Mouse (Mus musculus) layer of hippocampus, postnatal 36 days (tissue): Measurements from ENCODE around the gene Hist1h2aa. TPM values are rescaled to one million over a fixed set of nuclear protein-coding genes. Genes with fewer than 3 reads are reported as not detected.

Experiments used
- DNase-seq, 2 experiments: peaks; one replicate each; pipeline ENCODE4 v3.0.0; 2022
- total RNA-seq, 2 experiments: library from RNA; stranded (reverse); gene quantifications; 2 replicates each; pipeline ENCODE4 v1.2.3; 2021

Gene Hist1h2aa
- not detected for total RNA-seq

GRCm38 (mm10) chr13:23934211-23934520 is at the start of gene Hist1h2aa:
Hist1h2aa (plus strand) TSS chr13:23934462.
- no peak for DNase-seq

GRCm38 (mm10) chr13:23885540-23885939 is 48.7 kb upstream of the Hist1h2aa start:
- DNase-seq, result no peak

- DNase-seq, result no peak
These were observed 47.1 kb upstream of the Hist1h2aa start for GRCm38 (mm10) chr13:23887026-23887725.

GRCm38 (mm10) chr13:23889011-23889605 is 45.2 kb upstream of the Hist1h2aa start:
- DNase-seq, result no peak

- DNase-seq, result no peak
These were observed 41.5 kb upstream of the Hist1h2aa start for GRCm38 (mm10) chr13:23892592-23893268.

- DNase-seq, result no peak
These were observed 41.0 kb upstream of the Hist1h2aa start for GRCm38 (mm10) chr13:23893269-23893593.

- DNase-seq, result no peak
These were observed 36.0 kb upstream of the Hist1h2aa start for GRCm38 (mm10) chr13:23898242-23898641.

GRCm38 (mm10) chr13:23906906-23907305 is 27.4 kb upstream of the Hist1h2aa start:
- no peak for DNase-seq

GRCm38 (mm10) chr13:23910121-23910520 is 24.1 kb upstream of the Hist1h2aa start:
- no peak for DNase-seq

- DNase-seq, result no peak
These were observed 22.9 kb upstream of the Hist1h2aa start for GRCm38 (mm10) chr13:23911335-23911734.

GRCm38 (mm10) chr13:23913791-23914306 is 20.4 kb upstream of the Hist1h2aa start:
- no peak for DNase-seq

GRCm38 (mm10) chr13:23914376-23915167 is 19.7 kb upstream of the Hist1h2aa start, which contains the start of gene Slc17a4:
Slc17a4 (minus strand) TSS chr13:23915009.
- no peak for DNase-seq

- DNase-seq, result no peak
These were observed 18.1 kb upstream of the Hist1h2aa start for GRCm38 (mm10) chr13:23916132-23916531.

GRCm38 (mm10) chr13:23917674-23918073 is 16.6 kb upstream of the Hist1h2aa start:
- DNase-seq, result no peak

GRCm38 (mm10) chr13:23925792-23926191 is 8.5 kb upstream of the Hist1h2aa start:
- DNase-seq, result no peak

- DNase-seq, result no peak
These were observed 5.6 kb upstream of the Hist1h2aa start for GRCm38 (mm10) chr13:23928637-23929036.

GRCm38 (mm10) chr13:23930461-23930860 is 3.8 kb upstream of the Hist1h2aa start:
- DNase-seq, result no peak

GRCm38 (mm10) chr13:23930904-23931303 is 3.4 kb upstream of the Hist1h2aa start:
- no peak for DNase-seq

GRCm38 (mm10) chr13:23933421-23934210 is 646 bp upstream of the Hist1h2aa start, which contains the start of gene Hist1h2ba:
Hist1h2ba (minus strand) TSS chr13:23934156.
- DNase-seq, result no peak

GRCm38 (mm10) chr13:23938699-23939098 is 4.4 kb downstream of the Hist1h2aa start:
- DNase-seq, result no peak

GRCm38 (mm10) chr13:23940291-23940690 is 6.0 kb downstream of the Hist1h2aa start:
- DNase-seq, result no peak

GRCm38 (mm10) chr13:23942861-23943260 is 8.6 kb downstream of the Hist1h2aa start:
- no peak for DNase-seq
